Mouse (Mus musculus) inflammation-experienced regulatory T-cells (primary cell): ENCODE results near the gene Abhd12. TPM values are rescaled to one million over a fixed set of nuclear protein-coding genes. Genes with fewer than 3 reads are reported as not detected.

ENCODE experiments used
- polyA plus RNA-seq, 2 experiments: library from polyadenylated mRNA; unstranded; fragments of 100-300 nt; shearing (Covaris generic); gene quantifications; one replicate each; pipeline ENCODE4 v1.2.1; 2017

Gene Abhd12
- 10 to 100 TPM; 70.2 to 77.3 TPM for polyA plus RNA-seq

GRCm38 (mm10) chr2:150904272-150904935 lies at the start of gene Abhd12:
Gene Abhd12 (minus strand): TSS chr2:150904741.

GRCm38 (mm10) chr2:150904936-150905450 lies 452 bp upstream of the Abhd12 start, which contains the start of gene Gins1:
Gene Gins1 (plus strand): TSS chr2:150905400.

GRCm38 (mm10) chr2:150786251-150787180 lies 118.0 kb downstream of the Abhd12 start, which contains the start of gene Pygb:
Gene Pygb (plus strand): TSS chr2:150786735.

Other genes starting within 250 kb of the Abhd12 start
- 10 to 100 TPM; 39.3 to 62.9 TPM for gene Acss1, start 236.2 kb downstream of the Abhd12 start, polyA plus RNA-seq
- 1 to 10 TPM in 1 of 2 experiments, under 1 TPM in 1; 0.08 to 1.5 TPM for gene Vsx1, start 215.4 kb downstream of the Abhd12 start, polyA plus RNA-seq
- gene Entpd6, start 155.7 kb downstream of the Abhd12 start, polyA plus RNA-seq = 10 to 100 TPM; 51.7 to 64.3 TPM
- 10 to 100 TPM; 77.6 to 82.9 TPM for gene Pygb, start 118.0 kb downstream of the Abhd12 start, polyA plus RNA-seq
- 1 to 10 TPM; 3.5 to 7.1 TPM for gene Gins1, start 659 bp upstream of the Abhd12 start, polyA plus RNA-seq
- gene Ninl, start 134.6 kb upstream of the Abhd12 start, polyA plus RNA-seq = under 1 TPM; 0.39 to 0.73 TPM
- 10 to 100 TPM; 33.9 to 34.8 TPM for gene Nanp, start 134.7 kb upstream of the Abhd12 start, polyA plus RNA-seq
- under 1 TPM in 1 of 2 experiments, not detected in 1; 0.49 TPM for gene Gm14151, start 187.6 kb upstream of the Abhd12 start, polyA plus RNA-seq
- gene Gm14147, start 193.5 kb upstream of the Abhd12 start, polyA plus RNA-seq = not detected